Mouse (Mus musculus) intestine, postnatal 0 days (tissue): Measurements from ENCODE around the gene Fam168b. TPM values are rescaled to one million over a fixed set of nuclear protein-coding genes. Genes with fewer than 3 reads are reported as not detected.

Source experiments
- ATAC-seq: fragments of 200-750 bp; cut with Nextera tagmentation; 2 replicates; pipeline ENCODE4 v1.8.0; 2017; ENCODE audit warnings: mild to moderate bottlenecking, moderate TSS enrichment, moderate library complexity
- H3K27ac ChIP-seq: fragments of 300-500 bp; sonication (generic); 2 replicates; pipeline ENCODE4 v1.5.1; 2014; ENCODE audit warnings: mild to moderate bottlenecking, low read depth, low read length, moderate library complexity
- H3K27me3 ChIP-seq: fragments of 300-500 bp; sonication (generic); replicated peaks from 2 replicates; pipeline ENCODE4 v1.6.1; 2014; ENCODE audit warnings: low read length, mixed read lengths; ENCODE audit not compliant: control insufficient read depth, insufficient read depth
- H3K36me3 ChIP-seq: fragments of 300-500 bp; sonication (generic); 2 replicates; pipeline ENCODE4 v1.6.1; 2014; ENCODE audit warnings: mild to moderate bottlenecking, moderate library complexity; ENCODE audit not compliant: control insufficient read depth, insufficient read depth
- H3K4me1 ChIP-seq: fragments of 300-500 bp; sonication (generic); replicated peaks from 2 replicates; pipeline ENCODE4 v1.6.1; 2014; ENCODE audit warnings: antibody characterized with exemption, low read length, mixed read lengths; ENCODE audit not compliant: control insufficient read depth, insufficient read depth
- H3K4me2 ChIP-seq: fragments of 300-500 bp; sonication (generic); replicated peaks from 2 replicates; pipeline ENCODE4 v1.6.1; 2014; ENCODE audit warnings: low read depth, mild to moderate bottlenecking, moderate library complexity
- H3K4me3 ChIP-seq: fragments of 300-500 bp; sonication (generic); 2 replicates; pipeline ENCODE4 v1.5.1; 2014; ENCODE audit warnings: low read depth, low read length
- H3K9ac ChIP-seq: fragments of 300-500 bp; sonication (generic); 2 replicates; pipeline ENCODE4 v1.6.1; 2014; ENCODE audit warnings: mild to moderate bottlenecking, low read depth, low read length
- H3K9me3 ChIP-seq: fragments of 300-500 bp; sonication (generic); 2 replicates; pipeline ENCODE4 v1.6.1; 2016; ENCODE audit warnings: mixed run types; ENCODE audit not compliant: control insufficient read depth
- CTCF ChIP-seq: sonication (generic); IDR thresholded peaks from 2 replicates; pipeline ENCODE4 v1.5.1; 2016; ENCODE audit warnings: low read depth, mild to moderate bottlenecking, control low read depth, antibody characterized with exemption, moderate library complexity
- WGBS: fragments of 180-500 bp; shearing (Covaris S2); extraction: QIAGEN DNeasy Blood & Tissue Kit; methylation state at CpG from one replicate; pipeline ENCODE4 v1.1.7; 2014; 5-methylcytosine and 5-hydroxymethylcytosine counted together
- polyA plus RNA-seq: library from polyadenylated mRNA; unstranded; fragments of >200 nt; fragmentation: Nextera tagmentation; extraction: Ambion mirVana; gene quantifications from 2 replicates; pipeline ENCODE4 v1.2.1, GENCODE M21; 2015

The Fam168b gene
- polyA plus RNA-seq, 1 experiment from 2014 or later, result 22.4 TPM

GRCm38 (mm10) chr1:34815843-34816242 lies 27.0 kb downstream of the Fam168b start:
- no peak overlapping the region for H3K4me3 ChIP-seq

GRCm38 (mm10) chr1:34812407-34813247 lies 30.2 kb downstream of the Fam168b start:
- H3K27ac ChIP-seq, result no peak overlapping the region
- no peaks in the 10 kb centered on the region for H3K9me3 ChIP-seq
- TF ChIP-seq CTCF, result peak; percentile 62
- no peak overlapping the region for H3K4me2 ChIP-seq
- H3K27me3 ChIP-seq, result no peaks in the 10 kb centered on the region
- peaks cover 66% of the 10 kb centered on the region for H3K36me3 ChIP-seq
- WGBS, result 81% methylated on average over 13 of the region's 13 CpGs
- ATAC-seq, result peak; percentile 58; the same call in 1 of the 2 replicates
- no peak overlapping the region for H3K4me3 ChIP-seq
- H3K4me1 ChIP-seq, result no peaks in the 10 kb centered on the region
- no peak overlapping the region for H3K9ac ChIP-seq

More at GRCm38 (mm10) chr1:34815843-34816242, 27.0 kb downstream of the Fam168b start:
- Histone ChIP-seq H3K4me2 (no peak overlapping the region), H3K9me3 (no peaks in the 10 kb centered on the region), H3K4me1 (no peaks in the 10 kb centered on the region), H3K9ac (no peak overlapping the region), H3K27me3 (no peaks in the 10 kb centered on the region), H3K27ac (no peak overlapping the region), H3K36me3 (peaks cover 87% of the 10 kb centered on the region)
- no peak for TF ChIP-seq CTCF
- WGBS, result 82% methylated on average over 6 of the region's 6 CpGs
- ATAC-seq, result no peak

GRCm38 (mm10) chr1:34811581-34811980 lies 31.3 kb downstream of the Fam168b start:
- no peak for TF ChIP-seq CTCF
- Histone ChIP-seq H3K4me1 (no peaks in the 10 kb centered on the region), H3K4me3 (no peak overlapping the region), H3K27ac (no peak overlapping the region), H3K36me3 (peaks cover 56% of the 10 kb centered on the region), H3K9ac (no peak overlapping the region; the same call in 1 of the 2 replicates), H3K4me2 (no peak overlapping the region), H3K27me3 (no peaks in the 10 kb centered on the region), H3K9me3 (no peaks in the 10 kb centered on the region)
- no peak for ATAC-seq
- 74% methylated on average over 6 of the region's 6 CpGs for WGBS

- no peaks in the 10 kb centered on the region for H3K9me3 ChIP-seq
- no peak for TF ChIP-seq CTCF
- H3K4me1 ChIP-seq, result no peaks in the 10 kb centered on the region
- no peak overlapping the region for H3K4me3 ChIP-seq
- no peak overlapping the region for H3K9ac ChIP-seq
- no peak overlapping the region for H3K27ac ChIP-seq
- 81% methylated on average over 6 of the region's 6 CpGs for WGBS
- H3K4me2 ChIP-seq, result no peak overlapping the region
- no peak for ATAC-seq
- no peaks in the 10 kb centered on the region for H3K27me3 ChIP-seq
- H3K36me3 ChIP-seq, result peaks cover 51% of the 10 kb centered on the region
These were observed 31.8 kb downstream of the Fam168b start for GRCm38 (mm10) chr1:34811035-34811434.

GRCm38 (mm10) chr1:34810293-34810692 lies 32.6 kb downstream of the Fam168b start:
- 90% methylated on average over 11 of the region's 11 CpGs for whole genome bisulfite sequencing
- no peaks in the 10 kb centered on the region for H3K9me3 ChIP-seq
- H3K4me2 ChIP-seq, result no peak overlapping the region

GRCm38 (mm10) chr1:34808445-34808844 lies 34.4 kb downstream of the Fam168b start:
- 90% methylated on average over 8 of the region's 8 CpGs for WGBS
- TF ChIP-seq CTCF, result no peak

More at GRCm38 (mm10) chr1:34810293-34810692, 32.6 kb downstream of the Fam168b start:
- H3K9ac ChIP-seq, result no peak overlapping the region
- H3K27ac ChIP-seq, result no peak overlapping the region
- TF ChIP-seq CTCF, result no peak
- H3K4me1 ChIP-seq, result no peaks in the 10 kb centered on the region
- H3K27me3 ChIP-seq, result no peaks in the 10 kb centered on the region
- H3K36me3 ChIP-seq, result peaks cover 45% of the 10 kb centered on the region
- H3K4me3 ChIP-seq, result no peak overlapping the region
- no peak for ATAC-seq

More at GRCm38 (mm10) chr1:34808445-34808844, 34.4 kb downstream of the Fam168b start:
- H3K4me2 ChIP-seq, result no peak overlapping the region
- H3K36me3 ChIP-seq, result peaks cover 26% of the 10 kb centered on the region
- no peak overlapping the region for H3K9ac ChIP-seq
- ATAC-seq, result no peak
- H3K27me3 ChIP-seq, result no peaks in the 10 kb centered on the region
- no peaks in the 10 kb centered on the region for H3K9me3 ChIP-seq
- H3K4me3 ChIP-seq, result no peak overlapping the region
- H3K4me1 ChIP-seq, result no peaks in the 10 kb centered on the region
- no peak overlapping the region for H3K27ac ChIP-seq
